In genomic region chr6:48393811-48394210, GRCm38 (mm10) we compare ENCODE assay signal across 17 mouse cellular contexts.
"Had no signal": no experiment of that assay in that cellular context is flagged by ENCODE, and none has a peak within 500 bp of the region (broad histone marks: within the 10 kb centered on the region; RNA-seq: fewer than 3 reads in every experiment).

No protein-coding gene starts in this region.

- H3K27ac ChIP-seq: kidney, postnatal 0 days; layer of hippocampus, adult 2 months; left cerebral cortex, adult 2 months; liver, embryonic 14.5 days; lung, embryonic 15.5 days; stomach, postnatal 0 days had no signal

- H3K4me3 ChIP-seq: layer of hippocampus, adult 2 months; left cerebral cortex, adult 2 months; lung, embryonic 15.5 days; megakaryocyte, embryonic 14.5 days had no signal

- DNase-seq: layer of hippocampus, adult 9-11 months; lung, adult 18-20 months; lung, postnatal 10 days; lung, postnatal 36 days; midbrain, embryonic 14.5 days; thymus, adult 2 months; thymus, postnatal 14 days; thymus, postnatal 4 days had no signal

- H3K36me3 ChIP-seq: lung, embryonic 15.5 days had no signal

- H3K4me2 ChIP-seq: liver, embryonic 11.5 days; lung, embryonic 15.5 days; midbrain, embryonic 11.5 days had no signal

- H3K27me3 ChIP-seq: lung, embryonic 15.5 days had no signal

- H3K9me3 ChIP-seq: lung, embryonic 15.5 days; megakaryocyte, embryonic 14.5 days had no signal

- H3K9ac ChIP-seq: liver, embryonic 14.5 days; lung, embryonic 15.5 days had no signal
